Mouse (Mus musculus) testis, adult 2 months (tissue): ENCODE results near the gene Resp18.

Experiments
- CTCF ChIP-seq: fragments of 200-500 bp; IDR thresholded peaks from 2 replicates; pipeline ENCODE4 v1.5.1; 2012; ENCODE audit warnings: low read depth, mild to moderate bottlenecking, inconsistent platforms, low read length, moderate library complexity; ENCODE audit not compliant: control insufficient read depth, insufficient read depth, insufficient replicate concordance
- POLR2A ChIP-seq: fragments of 200-500 bp; IDR thresholded peaks from 2 replicates; pipeline ENCODE4 v1.6.1; 2012; ENCODE audit warnings: low read depth, mild to moderate bottlenecking, inconsistent platforms, low read length, moderate library complexity; ENCODE audit not compliant: control insufficient read depth

GRCm38 (mm10) chr1:75262969-75263951, 15.0 kb downstream of the Resp18 start:
- TF ChIP-seq CTCF = peak; percentile 4; the same call in 1 of the 2 replicates
- TF ChIP-seq POLR2A = no peak
